Mouse (Mus musculus) layer of hippocampus, adult 8-10 months (tissue): Measurements from ENCODE around the gene Rfc5. TPM values are rescaled to one million over a fixed set of nuclear protein-coding genes. Genes with fewer than 3 reads are reported as not detected.
"Not testable (repeated sequence)": the region's sequence is repeated elsewhere in the genome, so short reads cannot be mapped to it uniquely, and the experiment has no call there.

ENCODE experiments used
- DNase-seq, 2 experiments: peaks; one replicate each; pipeline ENCODE4 v3.0.0; 2022; ENCODE audit warnings: low spot score in 2 of 2
- total RNA-seq, 4 experiments: library from RNA; stranded (reverse); gene quantifications; 2 replicates each; pipeline ENCODE4 v1.2.4; 2022

Gene Rfc5
- 10 to 100 TPM; 12.2 to 18.4 (median 16.2) TPM for total RNA-seq

- DNase-seq, result peak; percentile 92 to 93
These were observed at the start of gene Rfc5 for GRCm38 (mm10) chr5:117388877-117389276. TSS of gene Rfc5 (minus strand) at chr5:117389047.

DNA sequence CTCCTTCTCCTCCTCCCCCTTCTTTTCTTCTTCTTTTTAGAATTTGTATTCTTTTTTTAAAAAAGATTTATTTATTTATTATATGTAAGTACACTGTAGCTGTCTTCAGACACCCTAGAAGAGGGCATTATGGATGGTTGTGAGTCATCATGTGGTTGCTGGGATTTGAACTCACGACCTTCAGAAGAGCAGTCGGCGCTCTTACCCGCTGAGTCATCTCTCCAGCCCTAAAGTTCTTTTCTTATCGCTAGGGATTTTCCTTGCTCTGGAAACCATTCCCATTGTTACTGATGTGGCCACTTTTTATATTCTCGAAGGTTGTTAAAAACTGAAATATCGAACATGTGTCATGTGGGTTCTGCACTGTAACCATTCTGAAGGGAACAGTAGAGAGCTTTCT, 44.7 kb upstream of the Rfc5 start:
- not testable (repeated sequence) for DNase-seq

DNA sequence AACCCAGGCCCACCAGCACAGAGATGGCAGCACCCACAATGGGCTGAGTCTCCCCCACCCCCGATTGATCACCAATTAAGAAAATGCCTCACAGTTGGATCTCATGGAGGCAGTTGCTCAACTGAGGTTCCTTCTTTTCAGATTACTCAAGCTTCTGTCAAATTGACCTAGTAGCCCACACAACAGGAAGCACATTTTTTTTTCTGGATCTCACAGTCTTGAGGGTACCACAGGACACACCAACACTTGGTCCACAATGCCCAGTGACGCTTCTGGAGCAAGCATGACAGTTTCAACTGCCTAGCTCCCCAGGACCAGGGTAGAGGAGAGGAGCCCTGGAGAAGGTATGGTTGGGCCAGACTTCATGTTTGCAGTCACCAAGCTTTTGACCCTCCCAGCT, 28.6 kb upstream of the Rfc5 start:
- DNase-seq, result no peak

GRCm38 (mm10) chr5:117415011-117415912, 26.4 kb upstream of the Rfc5 start:
- DNase-seq, result no peak

DNA sequence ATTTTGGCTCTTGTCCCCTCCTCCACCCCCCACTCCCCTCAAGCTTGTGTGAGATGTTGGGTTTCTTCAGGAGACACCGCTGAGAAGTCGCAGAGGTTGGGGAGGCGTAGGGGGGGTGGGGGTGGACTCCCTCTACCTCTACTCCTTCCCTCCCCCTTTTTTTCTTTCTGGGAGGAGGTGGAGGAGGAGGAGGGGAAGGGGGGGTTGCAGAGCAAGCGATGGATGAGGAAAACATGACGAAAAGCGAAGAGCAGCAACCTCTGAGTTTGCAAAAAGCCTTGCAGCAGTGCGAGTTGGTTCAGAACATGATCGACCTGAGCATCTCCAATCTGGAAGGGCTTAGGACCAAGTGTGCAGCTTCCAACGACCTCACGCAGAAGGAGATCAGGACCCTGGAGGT, 25.8 kb upstream of the Rfc5 start:
- DNase-seq, result peak in 1 of 2 experiments; percentile 16

DNA sequence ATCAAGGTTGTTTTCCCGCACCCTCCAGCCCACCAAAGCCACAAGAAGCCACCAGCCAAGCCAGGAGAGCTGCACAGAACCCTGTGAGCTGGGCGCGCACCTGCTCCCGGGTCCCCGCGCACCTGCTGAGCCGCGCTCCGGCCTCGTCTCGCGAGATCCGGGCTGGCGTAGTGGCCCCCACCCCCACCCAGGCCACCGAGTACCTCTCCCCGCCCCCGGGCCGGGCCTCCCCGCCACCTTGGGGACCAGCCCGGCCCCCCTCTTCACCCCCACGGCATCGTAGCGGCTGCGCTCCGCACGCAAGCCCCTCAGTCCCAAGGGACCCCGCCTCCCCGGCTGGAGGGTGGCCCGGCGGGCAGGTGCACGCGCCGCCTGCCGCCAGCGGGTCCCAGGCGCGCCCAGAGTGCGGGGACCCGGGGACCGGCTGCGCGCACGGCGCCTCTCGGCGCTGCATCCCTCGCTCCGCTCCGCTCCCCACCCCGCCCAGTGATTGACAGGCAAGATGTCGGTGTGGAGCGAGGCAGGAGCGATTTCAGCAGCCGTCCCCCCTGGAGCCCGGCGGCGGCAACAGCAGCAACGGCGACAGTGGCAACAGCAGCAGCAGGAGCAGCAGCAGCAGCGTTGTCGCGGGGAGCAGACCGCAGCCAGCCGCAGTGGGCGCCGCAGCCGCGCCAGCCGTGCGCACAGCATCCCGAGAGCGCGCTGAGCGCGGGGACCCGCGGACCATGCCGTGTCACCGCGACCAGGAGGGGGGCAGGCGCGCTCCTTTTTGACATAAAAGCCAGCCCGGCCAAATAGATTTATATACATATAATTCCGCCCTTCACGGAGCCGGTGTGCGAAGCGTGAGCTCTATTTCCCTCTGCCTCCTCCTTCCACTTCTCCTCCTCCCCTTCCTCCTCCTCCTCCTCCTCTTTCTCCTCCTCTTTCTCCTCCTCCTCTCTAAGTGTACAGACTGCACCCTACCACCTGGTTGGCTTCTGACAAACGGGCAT, 25.0 kb upstream of the Rfc5 start, which contains the start of gene Ksr2:
TSS of gene Ksr2 (plus strand) at position 494 of the 995 bp plus-strand sequence.
- peak; percentile 57 to 60 for DNase-seq

DNA sequence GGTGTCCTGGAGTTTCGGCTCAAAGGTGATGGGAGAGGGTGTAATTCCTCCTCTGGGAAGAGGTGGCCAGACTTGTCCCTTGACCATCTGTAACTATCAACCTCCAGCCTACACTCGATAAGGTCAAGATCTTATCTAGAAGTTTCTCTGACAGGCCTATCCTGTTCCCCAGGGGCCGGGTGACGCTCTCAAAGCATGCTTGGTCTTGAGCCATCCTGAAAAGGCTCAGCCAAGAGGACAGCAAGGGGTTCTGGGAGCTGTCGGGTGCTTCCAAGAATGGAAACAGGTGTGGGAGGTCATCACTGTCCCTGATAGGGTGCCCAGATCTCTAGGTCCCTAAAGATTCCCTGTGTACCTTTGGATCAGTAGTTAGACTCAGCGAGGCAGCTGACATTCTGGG, 20.5 kb upstream of the Rfc5 start:
- DNase-seq, result no peak

- no peak for DNase-seq
These were observed 19.4 kb upstream of the Rfc5 start for GRCm38 (mm10) chr5:117408216-117408615.

DNA sequence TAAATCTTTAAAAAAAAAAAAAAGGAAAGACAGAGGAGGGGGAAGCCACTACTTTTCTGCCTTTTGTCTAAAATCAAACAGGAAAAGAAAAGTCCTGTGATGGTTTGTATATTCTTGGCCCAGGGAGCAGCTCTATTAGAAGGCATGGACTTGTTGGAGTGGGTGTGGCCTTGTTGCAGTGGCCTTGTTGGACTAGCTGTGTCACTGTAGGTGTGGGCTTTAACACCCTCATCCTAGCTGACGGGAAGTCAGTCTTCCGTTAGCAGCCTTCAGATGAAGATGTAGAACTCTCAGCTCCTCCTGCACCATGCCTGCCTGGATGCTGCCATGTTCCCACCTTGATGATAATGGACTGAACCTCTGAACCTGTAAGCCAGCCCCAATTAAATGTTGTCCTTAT, 15.8 kb upstream of the Rfc5 start:
- not testable (repeated sequence) for DNase-seq

- no peak for DNase-seq
These were observed 14.8 kb upstream of the Rfc5 start for GRCm38 (mm10) chr5:117403609-117404008.

DNA sequence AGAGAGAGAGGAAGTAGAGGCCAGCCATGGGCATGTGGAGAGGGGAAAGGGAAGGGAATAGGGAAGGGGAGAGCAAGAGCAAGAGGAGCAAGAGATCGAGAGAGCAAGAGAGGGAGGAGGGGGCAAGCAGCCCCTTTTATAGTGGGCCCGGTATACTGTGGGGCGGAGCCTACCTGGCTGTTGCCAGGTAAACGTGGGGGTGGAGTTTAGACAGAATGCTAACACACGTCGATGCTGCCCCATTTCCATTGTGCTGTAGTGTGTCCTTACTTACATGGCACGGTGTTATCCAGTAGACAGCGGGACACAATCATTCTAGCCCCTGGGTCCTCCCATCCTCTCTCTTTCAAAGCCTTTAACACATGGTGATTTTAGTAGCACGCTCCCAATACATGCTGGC, 10.4 kb upstream of the Rfc5 start:
- DNase-seq, result no peak

GRCm38 (mm10) chr5:117398007-117398550, 9.2 kb upstream of the Rfc5 start:
- no peak for DNase-seq

GRCm38 (mm10) chr5:117397371-117397770, 8.5 kb upstream of the Rfc5 start:
- no peak for DNase-seq

- no peak for DNase-seq
These were observed 7.8 kb upstream of the Rfc5 start for GRCm38 (mm10) chr5:117396596-117397014.

- DNase-seq, result no peak
These were observed 7.0 kb upstream of the Rfc5 start for GRCm38 (mm10) chr5:117395834-117396233.

- DNase-seq, result no peak
These were observed 2.0 kb upstream of the Rfc5 start for GRCm38 (mm10) chr5:117390895-117391294.

GRCm38 (mm10) chr5:117388296-117388751, 523 bp downstream of the Rfc5 start:
- no peak for DNase-seq

DNA sequence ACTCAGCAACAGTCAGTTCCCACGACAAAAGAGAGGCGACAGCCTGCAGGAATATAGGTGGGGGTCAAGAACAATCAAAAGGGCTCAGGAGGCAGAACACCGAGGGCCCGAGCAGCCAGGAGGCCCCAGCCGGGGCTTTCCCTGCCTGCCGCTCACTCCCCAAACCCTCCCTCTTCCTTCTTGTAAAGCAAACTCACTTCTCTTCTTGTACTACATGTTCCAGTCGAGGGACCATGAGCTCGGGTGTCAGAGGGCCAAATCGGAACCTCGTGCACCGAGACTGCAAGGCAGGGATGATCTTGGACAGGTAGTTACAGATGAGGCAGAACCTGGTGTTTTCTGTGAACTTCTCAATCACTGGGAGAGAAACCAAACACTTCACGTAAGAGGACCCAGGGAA, 5.6 kb downstream of the Rfc5 start:
- no peak for DNase-seq

GRCm38 (mm10) chr5:117381785-117382184, 7.1 kb downstream of the Rfc5 start:
- DNase-seq, result no peak

DNA sequence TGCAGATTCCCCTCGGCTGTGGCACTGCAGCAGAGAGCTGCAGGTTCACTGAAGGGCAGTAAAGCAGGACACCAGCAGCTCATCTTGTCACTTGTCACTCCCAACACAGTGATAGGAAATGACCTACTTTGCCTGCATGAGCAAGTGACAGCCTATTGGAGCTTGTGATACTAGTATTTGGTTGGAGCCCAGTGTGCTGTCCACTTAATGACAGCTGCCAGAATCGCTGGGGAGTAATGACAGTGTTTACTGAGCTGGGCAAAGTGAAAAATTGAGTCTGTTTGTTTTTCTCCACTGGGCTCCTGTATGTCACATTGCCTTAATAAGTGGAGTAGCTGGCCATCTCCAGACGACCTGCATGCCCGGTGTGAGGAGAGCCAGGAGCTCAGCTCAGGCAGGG, 8.6 kb downstream of the Rfc5 start:
- no peak for DNase-seq

GRCm38 (mm10) chr5:117377731-117378130, 11.1 kb downstream of the Rfc5 start:
- not testable (repeated sequence) for DNase-seq
